Mouse (Mus musculus) frontal cortex, postnatal 14 days (tissue): Measurements from ENCODE around the gene Ccdc60.
"Not testable (repeated sequence)": the region's sequence is repeated elsewhere in the genome, so short reads cannot be mapped to it uniquely, and the experiment has no call there.

Experiments used
- DNase-seq, 2 experiments: peaks; one replicate each; pipeline ENCODE4 v3.0.0; 2022; ENCODE audit warnings: low spot score in 2 of 2

Ccdc60 gene

DNA sequence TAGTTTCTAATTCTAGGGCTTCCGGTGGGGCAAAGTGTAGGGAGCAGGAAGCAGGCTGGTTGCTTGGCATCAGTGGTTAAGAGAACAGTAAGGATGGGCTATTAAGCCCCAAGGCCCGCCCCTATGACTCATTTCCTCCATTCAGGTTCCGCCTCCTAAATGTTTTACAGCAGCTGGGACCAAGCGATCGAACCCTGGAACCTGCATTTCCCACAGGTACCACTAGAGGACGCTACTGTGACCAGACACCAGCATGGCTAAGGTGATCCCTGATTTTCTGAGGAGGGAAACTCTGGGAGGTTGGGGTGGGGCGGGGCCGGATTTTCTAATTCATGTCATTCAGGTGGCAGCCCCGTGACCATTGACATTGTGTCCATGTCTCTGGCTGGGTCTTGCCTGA, 96.1 kb downstream of the Ccdc60 start:
- DNase-seq = no peak

DNA sequence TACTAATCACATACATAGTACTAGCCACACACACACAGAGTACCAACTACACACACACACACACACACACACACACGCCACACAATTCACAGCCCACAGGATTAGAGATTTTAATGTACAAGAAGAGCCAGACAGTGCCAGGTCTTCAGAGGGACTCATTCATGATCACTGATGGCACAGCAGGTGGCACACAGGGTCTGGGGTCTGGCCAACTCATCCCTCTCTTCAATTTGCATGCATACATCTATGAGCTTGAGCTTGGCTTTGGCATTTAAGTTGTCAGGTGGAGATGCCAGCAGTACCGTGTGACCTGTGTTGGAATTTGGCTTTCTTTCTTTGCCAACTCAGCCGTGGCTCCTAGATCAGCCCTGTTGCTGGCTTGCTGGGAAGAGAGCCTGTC, 97.2 kb downstream of the Ccdc60 start:
- DNase-seq = no peak

DNA sequence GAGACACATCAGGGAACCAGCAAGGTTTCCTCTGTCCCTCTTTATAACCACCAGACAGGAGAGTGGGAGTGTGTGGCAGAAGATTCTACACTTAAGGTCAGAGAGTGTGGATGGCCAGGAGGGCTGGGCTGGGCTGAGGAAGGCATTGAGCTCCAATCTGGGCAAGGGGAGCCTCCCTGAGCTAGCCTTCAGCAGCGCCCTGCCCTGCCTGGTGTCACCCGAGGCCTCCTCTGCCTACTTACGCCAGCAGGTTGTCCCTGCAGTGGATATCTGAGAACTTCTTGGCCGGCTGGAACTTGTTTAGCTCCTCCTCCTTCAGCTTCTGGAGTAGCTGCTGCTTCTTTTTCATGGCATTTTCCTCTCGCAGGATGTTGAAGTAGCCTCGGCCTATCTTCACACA, 99.0 kb downstream of the Ccdc60 start:
- DNase-seq = no peak

DNA sequence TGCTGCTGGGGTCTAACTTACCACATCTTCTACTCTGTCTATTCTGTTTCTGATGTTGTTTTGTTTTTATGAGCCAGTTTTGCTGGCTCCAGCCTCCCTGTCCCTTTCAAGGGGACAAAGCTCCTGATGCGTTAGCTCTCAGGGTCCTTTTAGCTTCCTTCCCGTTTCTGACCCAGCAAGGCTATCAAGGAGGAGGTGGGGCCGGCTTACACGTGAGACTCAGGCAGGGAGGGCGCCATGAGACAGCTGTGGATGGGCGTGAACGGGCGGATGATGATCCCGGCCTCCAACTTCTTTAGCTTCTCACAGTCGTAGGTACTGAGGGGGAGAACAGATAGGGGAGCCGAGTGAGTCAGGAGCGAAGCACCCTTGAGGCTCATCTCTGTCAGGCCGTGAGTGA, 108.2 kb downstream of the Ccdc60 start:
- no peak for DNase-seq

DNA sequence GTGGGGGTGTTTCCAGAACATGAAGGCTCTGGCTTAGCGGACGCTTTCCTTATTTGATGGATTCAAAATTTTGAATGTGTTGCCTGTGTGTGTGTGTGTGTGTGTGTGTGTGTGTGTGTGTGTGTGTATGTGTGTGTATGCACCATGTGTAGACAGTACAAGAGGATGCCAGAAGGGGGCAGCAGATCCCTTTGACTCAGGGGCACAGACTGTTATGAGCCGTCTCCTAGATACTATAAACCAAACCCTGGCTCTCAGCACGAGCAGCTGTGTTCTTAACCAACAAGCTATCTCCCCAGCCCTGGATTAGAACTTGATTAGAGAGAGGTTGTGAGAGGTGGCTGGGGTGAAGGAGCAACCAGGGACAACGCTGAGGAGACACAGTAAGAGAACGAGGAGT, 117.1 kb downstream of the Ccdc60 start:
- no peak for DNase-seq

DNA sequence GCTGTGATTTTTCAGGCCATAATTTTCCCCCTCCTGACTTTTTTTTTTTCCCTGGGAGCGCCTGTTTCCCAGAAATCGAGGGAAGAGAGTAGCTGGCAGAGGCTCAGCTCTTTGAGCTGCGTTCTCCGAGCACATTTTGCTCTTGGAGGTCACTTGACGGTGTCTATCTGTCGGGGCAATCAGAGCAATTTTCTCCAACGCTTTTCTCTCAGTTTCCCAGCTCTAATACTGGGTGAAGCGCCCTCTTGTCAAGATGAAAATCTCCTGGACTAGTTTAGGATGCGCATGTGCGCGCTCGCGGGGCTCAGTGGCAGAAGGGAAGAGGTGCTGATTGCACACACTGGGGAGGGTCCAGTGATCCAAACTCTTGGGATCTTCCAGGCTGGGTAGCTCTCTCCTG, 121.8 kb downstream of the Ccdc60 start:
- DNase-seq = no peak

DNA sequence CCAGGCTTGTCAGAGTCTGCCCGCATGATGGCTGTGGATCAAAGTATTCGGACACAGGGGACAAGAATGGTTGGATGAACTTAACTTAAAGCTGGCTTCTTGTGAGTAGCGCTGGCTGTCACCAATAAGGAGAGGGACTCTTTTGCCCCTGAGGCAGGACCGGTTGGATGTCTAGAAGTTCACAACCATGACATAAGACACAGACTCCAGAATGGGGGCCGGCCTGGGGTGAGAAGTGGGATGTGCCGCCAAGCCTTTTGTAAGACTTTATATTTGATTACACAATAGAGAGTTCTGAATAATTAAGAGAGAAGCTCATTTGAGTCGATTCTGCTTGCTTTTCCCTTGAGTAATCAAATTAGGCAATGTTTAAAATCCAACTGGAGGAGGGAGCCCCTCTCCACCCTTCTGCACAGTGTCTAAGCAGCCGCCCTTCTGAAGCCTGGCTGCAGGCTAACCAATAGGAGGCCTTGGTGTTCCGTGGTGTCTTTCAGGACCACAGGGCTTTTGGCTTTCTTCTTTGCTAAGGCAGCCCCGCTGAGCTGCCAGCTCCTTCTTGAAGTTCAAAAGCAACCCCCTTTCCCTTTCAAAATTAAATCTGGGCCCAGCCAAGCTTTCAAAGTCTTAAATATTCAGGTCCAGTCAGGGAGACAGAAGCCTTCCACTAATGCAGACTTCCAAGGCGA, 123.4 kb downstream of the Ccdc60 start:
- no peak for DNase-seq

DNA sequence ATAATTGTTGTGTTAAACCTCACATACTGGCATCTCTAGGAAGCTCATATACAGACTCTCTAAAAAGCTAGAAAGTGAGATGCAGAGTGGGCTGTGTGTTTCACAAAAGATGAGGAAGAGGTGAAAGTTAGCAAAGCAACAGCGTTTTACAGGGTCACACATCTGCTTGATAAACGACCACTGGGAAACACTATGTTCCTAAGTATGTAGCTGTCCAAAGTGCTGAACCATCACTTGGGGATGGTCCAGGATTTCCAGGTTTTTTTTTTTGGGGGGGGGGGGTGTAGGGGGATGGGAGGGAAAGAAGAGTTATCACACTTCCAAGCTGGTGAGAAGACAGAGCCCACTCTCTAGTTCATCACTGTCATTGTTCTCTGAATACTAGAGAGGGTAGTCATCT, 134.0 kb downstream of the Ccdc60 start:
- no peak for DNase-seq

DNA sequence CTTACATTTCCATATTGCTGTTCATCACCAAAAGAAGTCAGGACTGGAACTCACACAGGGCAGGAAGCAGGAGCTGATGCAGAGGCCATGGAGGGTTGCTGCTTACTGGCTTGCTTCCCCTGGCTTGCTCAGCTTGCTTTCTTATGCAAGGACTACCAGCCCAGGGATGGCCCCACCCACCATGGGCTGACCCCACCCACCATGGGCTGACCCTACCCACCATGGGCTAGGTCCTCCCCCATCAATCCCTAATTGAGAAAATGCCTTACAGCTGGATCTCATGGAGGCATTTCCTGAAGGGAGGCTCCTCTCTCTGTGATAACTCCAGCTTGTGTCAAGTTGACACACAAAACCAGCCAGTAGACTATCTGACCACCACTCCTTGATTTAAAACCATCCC, 142.3 kb downstream of the Ccdc60 start:
- DNase-seq = not testable (repeated sequence)

DNA sequence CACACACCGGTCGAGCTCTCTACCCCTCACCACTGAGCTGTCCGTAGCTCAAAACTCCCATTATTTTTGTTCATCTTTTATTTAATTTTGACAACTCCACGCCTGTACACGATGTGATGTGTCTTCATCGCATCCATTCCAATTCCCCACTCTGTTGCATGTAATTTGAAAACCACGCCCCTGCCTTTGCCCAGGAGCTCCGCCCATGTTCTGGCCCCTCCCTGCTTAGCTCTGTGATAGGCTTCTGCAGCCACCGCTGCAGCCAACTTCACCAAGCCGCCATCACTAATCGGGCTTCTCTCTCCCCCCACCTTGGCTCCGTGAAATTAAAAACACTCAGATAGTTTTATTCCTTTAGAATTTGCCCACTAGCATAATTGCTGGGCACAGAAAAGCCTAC, 144.1 kb downstream of the Ccdc60 start:
- DNase-seq = no peak

DNA sequence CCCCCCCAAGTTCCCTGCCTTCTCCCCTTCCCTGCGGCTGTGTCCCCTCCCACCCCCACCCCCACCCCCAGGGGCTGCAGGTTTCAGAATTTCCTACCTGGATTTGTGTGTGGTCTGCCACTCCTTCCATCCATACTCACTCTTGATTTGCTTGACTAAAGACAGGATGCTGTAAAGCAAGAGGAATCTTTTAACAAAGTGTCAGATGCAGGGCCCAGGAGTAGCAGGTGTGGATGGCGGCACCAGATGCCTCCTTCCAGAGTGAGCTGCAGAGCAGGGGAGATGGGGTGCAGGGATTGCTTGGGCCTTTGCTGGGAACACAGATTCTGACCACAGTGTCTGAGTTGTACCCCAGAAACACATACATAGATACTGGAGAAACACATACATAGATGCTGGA, 148.1 kb downstream of the Ccdc60 start:
- no peak for DNase-seq

DNA sequence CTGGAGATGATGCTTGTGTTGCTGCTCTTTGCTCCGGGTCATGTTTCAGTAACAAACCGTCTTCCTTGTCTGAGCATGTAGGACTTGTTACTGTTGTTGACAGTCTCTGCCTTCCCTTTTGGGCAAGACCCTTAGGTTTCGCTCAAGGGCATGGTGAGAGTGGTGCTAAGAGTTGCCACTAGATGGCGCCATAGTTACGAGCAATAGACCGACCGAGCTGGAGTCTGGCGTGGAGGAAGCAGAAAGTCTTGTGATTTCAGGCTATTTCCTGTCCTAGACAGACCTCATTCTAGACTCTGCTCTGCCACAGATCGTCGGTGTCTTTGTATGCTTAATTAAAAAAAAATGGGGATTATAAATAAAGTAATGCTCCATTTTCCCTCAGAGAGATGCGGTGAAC, 165.4 kb downstream of the Ccdc60 start:
- DNase-seq = peak; percentile 64 to 83

DNA sequence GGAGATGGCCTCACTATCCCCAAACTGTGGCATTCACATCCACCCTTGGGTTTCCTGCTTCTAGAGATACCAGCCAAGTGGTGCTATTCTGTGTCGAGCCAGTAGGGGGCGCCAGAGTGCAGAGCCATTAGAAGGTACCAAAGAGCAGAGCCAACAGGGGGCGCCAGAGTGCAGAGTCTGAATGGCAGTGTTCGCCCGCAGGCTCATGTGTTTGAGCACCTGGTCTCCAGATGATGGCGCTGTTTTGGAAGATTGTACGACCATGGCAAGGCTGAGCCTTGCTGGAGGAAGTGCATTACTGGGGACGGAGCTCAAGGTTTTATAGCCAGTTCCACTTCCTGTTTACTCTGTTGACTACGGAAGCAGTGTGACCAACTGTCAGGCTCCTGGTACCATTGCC, 172.2 kb downstream of the Ccdc60 start:
- DNase-seq = no peak

DNA sequence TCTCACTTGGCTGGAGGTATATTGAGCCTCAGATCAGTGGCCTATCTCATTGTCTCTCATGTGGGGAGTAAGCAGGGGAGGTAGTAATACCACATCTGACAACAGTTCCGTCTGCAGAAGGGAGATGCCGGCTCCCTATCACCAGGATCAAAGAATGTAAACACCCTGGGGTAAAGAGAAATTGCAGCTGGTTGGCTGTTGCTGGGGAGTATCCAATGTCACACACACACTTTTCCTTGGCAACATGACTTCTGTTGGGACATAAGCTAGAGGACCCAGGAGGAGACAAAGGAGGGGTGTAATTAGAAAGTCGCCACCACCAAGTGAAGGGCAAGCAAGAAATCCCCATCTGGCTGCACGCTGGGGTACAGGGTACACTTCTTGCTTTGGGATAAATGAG, 172.7 kb downstream of the Ccdc60 start:
- DNase-seq = no peak

DNA sequence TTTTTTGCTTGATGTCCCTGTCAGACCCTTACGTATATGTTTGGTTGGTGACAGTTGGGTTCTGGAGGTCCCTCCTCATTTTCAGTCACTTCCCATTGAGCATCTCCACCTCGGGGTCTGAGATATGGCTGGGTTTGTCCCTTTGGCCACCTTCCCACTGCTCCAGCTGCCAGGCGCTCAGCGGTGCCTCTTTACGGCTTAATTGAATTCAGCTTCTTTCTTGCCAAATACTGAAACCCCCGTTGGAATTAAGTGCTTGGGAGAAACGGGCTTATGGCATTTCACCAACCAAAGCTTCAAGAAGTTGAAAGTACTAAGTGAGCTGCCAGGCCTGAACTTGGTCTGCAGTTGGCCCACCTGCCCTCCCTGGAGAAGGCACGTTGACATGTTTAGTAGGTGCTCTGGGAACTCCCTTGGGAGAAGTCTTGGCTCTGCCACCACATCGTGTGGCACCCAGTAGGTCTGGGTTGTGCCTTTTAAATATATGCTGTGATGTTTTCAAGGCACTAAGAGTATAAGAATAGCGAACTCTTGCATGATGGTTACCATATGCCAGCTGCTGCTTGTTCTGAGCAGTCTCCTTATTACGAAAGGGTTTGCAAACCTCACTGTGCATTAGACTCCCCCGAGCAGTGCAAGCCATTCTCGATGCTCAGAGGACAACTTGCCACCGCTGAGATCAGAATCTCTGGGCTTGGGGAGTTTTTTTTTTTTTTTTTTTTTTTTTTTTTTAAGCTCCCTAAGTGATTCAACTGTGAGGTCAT, 173.5 kb downstream of the Ccdc60 start:
- no peak for DNase-seq

DNA sequence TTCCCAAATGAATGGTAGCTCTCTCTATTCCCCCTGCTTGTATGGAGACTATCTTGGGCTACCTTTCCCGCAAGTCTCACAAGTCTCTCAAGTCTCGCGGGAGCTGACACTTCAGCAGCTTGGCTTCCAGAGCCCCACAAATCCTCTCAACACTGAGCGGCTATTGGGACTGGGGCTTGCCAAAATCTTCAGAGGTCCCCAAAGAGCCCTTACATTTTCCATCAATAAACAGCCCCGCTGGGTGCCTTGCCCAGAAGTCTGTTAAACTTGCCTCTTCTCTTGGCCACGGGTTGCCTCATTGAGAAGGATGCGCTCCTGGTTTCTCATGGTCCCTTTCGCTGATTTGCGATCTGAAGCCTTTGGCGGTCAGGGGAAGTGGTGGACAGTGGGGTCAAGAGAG, 180.1 kb downstream of the Ccdc60 start:
- no peak for DNase-seq

DNA sequence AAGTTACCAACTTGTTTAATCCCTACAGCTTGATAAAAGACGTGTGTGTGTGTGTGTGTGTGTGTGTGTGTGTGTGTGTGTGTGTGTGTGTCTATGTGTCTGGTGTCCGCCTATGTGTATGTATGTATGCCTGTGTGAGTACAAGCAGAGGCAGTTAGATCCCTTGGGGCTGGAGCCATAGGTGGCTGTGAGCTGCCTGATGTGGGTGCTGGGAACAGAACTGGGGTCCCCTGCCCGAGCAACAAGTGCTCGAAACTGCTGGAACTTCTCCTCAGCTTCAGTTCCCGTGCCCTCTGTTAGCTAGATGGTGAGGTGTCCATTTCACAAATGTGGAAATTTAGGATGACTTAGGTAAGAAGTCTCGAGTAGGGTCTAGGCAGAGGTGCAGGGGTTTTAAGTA, 204.6 kb downstream of the Ccdc60 start:
- DNase-seq = no peak

DNA sequence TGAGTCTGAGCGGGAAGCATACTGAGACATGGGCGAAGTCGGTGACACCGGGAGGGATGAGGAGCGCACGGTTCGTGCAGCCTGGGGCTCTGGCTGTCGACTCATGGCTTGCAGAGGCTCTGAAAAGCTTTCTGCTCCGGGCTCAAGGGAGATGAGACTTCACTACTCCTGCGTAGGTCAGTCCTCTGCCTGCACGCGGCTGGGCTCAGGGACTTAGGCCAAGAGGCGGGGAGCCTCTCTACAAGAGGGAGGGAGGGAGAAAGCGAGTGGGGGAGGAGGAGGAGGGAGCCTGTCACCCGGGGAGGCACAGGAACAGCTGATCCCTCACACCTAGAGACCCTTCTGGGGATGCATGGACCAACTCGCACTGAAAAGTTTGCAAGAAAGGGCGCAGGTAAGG, 205.7 kb downstream of the Ccdc60 start, which contains the start of gene Tmem233:
Tmem233 (minus strand) TSS at position 164 of the 400 bp plus-strand sequence.
- no peak for DNase-seq

DNA sequence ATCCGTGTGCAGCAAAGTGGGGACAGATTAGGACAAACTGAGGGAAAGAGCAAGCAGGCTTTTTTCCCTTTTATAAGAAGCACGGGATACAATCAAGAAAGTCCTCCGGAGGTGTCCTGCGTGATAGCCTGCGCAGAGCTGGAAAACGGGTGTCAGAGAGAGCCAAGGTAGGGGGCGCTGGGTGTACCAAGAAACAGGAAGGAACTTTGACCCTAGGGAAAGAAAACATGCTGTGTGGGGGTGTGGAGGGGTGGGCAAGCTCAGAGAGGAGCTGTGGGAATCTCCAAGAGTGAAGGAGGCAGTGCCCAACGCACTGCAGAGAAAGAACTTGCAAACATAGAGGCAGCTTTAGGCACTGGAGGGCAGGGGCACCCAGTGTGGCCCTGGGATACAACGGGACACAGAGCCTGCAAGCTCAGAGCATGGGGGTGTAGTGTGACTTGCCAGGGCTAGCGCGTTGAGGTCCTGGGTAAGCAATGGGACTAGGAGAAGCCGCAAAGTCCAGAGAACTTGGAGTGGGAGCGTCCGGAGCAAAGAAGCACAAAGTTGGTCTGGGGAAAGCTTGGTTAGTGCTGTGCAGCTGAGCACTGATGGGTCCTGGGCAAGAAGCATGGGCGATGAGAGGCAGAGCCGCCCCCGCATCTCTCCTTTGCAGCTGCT, 206.4 kb downstream of the Ccdc60 start:
- no peak for DNase-seq

DNA sequence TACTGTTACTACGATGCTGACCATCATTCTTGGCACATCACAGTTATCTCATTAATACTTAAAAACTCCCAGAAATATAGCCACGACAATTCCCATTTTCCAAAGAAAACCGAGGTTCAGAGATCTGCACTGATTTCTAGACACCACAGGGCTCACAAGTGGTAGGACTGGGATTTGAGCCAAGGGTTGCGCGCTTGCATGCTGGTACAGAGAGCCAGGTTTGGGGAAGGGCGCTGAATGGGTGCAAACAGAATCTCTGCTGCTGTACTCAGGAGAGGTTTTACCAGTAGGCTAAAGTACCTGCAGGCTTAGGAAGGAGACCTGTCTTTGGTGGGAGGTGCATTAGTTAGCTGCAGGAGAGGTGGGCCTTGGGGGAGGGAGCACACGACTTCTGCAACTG, 207.2 kb downstream of the Ccdc60 start:
- DNase-seq = no peak

DNA sequence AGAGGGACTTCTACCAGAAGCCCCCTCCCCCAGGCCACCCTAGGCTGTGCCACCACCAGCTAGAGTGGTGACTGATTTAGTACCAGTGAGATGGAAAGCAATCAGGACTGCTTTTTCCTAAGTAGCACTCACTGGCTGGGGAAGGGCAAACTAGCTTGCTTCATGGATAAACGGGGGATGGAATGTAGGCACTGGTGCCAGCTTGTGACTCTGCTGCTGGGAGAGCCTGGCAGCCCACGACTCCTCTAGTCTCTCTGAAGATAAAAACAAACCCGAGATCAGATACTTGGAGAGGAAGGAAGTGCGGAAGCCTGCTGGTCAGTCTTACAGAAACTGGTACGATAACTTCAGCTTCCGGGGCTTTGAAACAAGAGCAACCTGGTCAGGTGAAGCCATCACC, 208.0 kb downstream of the Ccdc60 start:
- DNase-seq = no peak
